Mouse (Mus musculus) forebrain, embryonic 12.5 days (tissue): ENCODE data around the gene Rapgef5. TPM values are rescaled to one million over a fixed set of nuclear protein-coding genes. Genes with fewer than 3 reads are reported as not detected.

Source experiments
- ATAC-seq: fragments of 200-750 bp; cut with Nextera tagmentation; 2 replicates; pipeline ENCODE4 v1.8.0; 2017; ENCODE audit warnings: moderate TSS enrichment; ENCODE audit not compliant: low FRiP score
- H3K27ac ChIP-seq: fragments of 300-500 bp; sonication (generic); 2 replicates; pipeline ENCODE4 v1.5.1; 2016; ENCODE audit warnings: mild to moderate bottlenecking
- H3K27me3 ChIP-seq: fragments of 300-500 bp; sonication (generic); 2 replicates; pipeline ENCODE4 v1.6.1; 2016; ENCODE audit warnings: mild to moderate bottlenecking
- H3K36me3 ChIP-seq: fragments of 300-500 bp; sonication (generic); replicated peaks from 2 replicates; pipeline ENCODE4 v1.6.1; 2016; ENCODE audit warnings: mild to moderate bottlenecking
- H3K4me1 ChIP-seq: fragments of 300-500 bp; sonication (generic); 2 replicates; pipeline ENCODE4 v1.6.1; 2016
- H3K4me2 ChIP-seq: fragments of 300-500 bp; sonication (generic); 2 replicates; pipeline ENCODE4 v1.6.1; 2016; ENCODE audit warnings: mild to moderate bottlenecking, moderate library complexity
- H3K4me3 ChIP-seq: fragments of 300-500 bp; sonication (generic); replicated peaks from 2 replicates; pipeline ENCODE4 v1.5.1; 2016; ENCODE audit warnings: mild to moderate bottlenecking
- H3K9ac ChIP-seq: fragments of 300-500 bp; sonication (generic); 2 replicates; pipeline ENCODE4 v1.6.1; 2016; ENCODE audit warnings: mild to moderate bottlenecking
- H3K9me3 ChIP-seq: fragments of 300-500 bp; sonication (generic); 2 replicates; pipeline ENCODE4 v1.6.1; 2016
- WGBS: fragments of 180-500 bp; shearing (Covaris S2); methylation state at CpG from one replicate; pipeline ENCODE4 v1.1.7; 2016; 5-methylcytosine and 5-hydroxymethylcytosine counted together
- polyA plus RNA-seq: library from polyadenylated mRNA; unstranded; fragments of >200 nt; fragmentation: Nextera tagmentation; extraction: Ambion mirVana; gene quantifications from 2 replicates; pipeline ENCODE4 v1.2.1, GENCODE M21; 2016

Gene Rapgef5
- polyA plus RNA-seq, 1 experiment from 2014 or later, result 17.0 TPM

DNA sequence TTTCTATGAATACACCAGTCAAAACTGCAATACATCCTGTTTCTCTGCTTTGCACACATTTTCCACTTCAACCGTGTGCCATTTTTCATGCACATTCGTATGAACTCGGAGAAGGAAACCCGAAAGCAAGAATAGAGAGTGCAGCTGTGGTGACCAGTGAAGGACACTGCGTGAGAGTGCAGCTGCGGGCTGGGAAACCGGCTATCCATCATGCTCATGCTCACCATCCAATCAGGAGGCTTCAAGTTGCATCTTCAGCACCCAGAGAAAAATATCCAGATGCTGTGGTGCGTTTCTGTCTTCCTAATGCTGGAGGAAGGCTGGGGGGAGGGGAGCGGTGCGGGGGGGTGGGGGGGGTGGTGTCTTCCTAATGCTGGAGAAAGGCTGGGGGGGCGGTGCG, 291.4 kb downstream of the Rapgef5 start:
- peaks cover 54% of the 10 kb centered on the region for H3K4me1 ChIP-seq
- no peak for ATAC-seq
- peaks cover 29% of the 10 kb centered on the region for H3K27me3 ChIP-seq
- no peak overlapping the region for H3K27ac ChIP-seq
- 27% methylated on average over 10 of the region's 12 CpGs for WGBS
- H3K9ac ChIP-seq, result 0 out of 2 replicates have a peak overlapping the region, but pooled peaks have one; percentile 21
- no peaks in the 10 kb centered on the region for H3K9me3 ChIP-seq
- H3K4me2 ChIP-seq, result peak overlapping the region; percentile 52
- no peaks in the 10 kb centered on the region for H3K36me3 ChIP-seq
- H3K4me3 ChIP-seq, result peak overlapping the region; percentile 14

DNA sequence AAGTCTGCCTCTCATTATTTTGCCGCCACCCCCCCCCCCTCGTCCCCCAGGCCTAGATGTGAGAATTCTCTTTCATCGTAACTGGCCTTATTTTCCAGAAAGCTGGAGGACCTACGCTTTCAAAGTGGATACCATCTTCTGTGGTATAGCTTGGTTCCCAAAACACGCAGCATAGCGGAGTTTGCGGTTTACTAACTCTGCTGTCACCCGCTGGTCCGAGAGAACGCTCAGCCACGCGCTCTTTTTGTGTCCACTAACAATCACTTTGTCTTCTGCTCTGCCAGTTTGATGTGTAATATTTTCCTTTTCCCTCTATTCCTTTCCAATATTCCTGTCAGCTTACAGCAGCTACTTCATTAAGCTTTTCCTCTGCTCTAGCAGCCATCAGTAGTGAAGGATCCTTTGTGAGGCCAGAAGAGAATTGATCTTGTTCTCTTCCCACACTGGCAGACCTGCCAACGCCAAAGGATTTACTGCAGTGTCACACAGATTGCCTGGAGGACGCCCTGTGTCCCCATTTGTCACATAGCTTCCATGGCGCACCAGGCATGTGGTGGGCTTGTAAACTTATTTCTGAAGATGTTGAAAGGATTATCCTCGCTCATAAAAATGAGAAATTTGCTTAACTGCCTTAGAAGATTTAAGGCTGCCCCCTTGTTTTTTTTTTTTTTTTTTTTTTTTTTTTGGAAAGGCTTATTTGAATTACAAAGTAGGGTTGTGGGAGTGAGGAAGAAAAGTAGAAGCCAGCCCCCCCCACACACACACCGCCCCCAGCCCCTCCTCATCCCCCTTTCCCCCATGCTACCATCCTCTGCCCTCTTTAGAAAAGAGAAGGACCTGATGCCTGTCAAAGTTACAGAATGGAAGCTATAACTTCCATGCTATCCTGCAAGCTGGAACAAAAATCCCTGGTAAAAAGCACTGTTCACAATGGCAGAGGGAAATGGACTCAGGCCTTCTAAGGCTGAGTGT, 292.4 kb downstream of the Rapgef5 start:
- H3K36me3 ChIP-seq, result no peaks in the 10 kb centered on the region
- peak overlapping the region; percentile 14 for H3K4me3 ChIP-seq
- H3K27me3 ChIP-seq, result peaks cover 37% of the 10 kb centered on the region
- H3K4me2 ChIP-seq, result peak overlapping the region; percentile 52
- no peaks in the 10 kb centered on the region for H3K9me3 ChIP-seq
- no peak for ATAC-seq
- peak overlapping the region; percentile 51; the same call in 1 of the 2 replicates for H3K27ac ChIP-seq
- peak overlapping the region; percentile 21; the same call in 1 of the 2 replicates for H3K9ac ChIP-seq
- peaks cover 54% of the 10 kb centered on the region for H3K4me1 ChIP-seq
- 24% methylated on average over 16 of the region's 17 CpGs for WGBS
